Mouse (Mus musculus) lung, embryonic 15.5 days (tissue): ENCODE measurements around the gene Adcy7. TPM values are rescaled to one million over a fixed set of nuclear protein-coding genes. Genes with fewer than 3 reads are reported as not detected.

Experiments used
- ATAC-seq: fragments of 200-750 bp; cut with Nextera tagmentation; 2 replicates; pipeline ENCODE4 v1.8.0; 2017; ENCODE audit warnings: moderate number of reproducible peaks, borderline replicate concordance; ENCODE audit not compliant: low FRiP score, low TSS enrichment; ENCODE audit errors: extremely low read depth
- H3K27ac ChIP-seq: fragments of 300-500 bp; sonication (generic); 2 replicates; pipeline ENCODE4 v1.5.1; 2015; ENCODE audit warnings: moderate library complexity, mild to moderate bottlenecking, inconsistent platforms
- H3K27me3 ChIP-seq: fragments of 300-500 bp; sonication (generic); 2 replicates; pipeline ENCODE4 v1.6.1; 2015; ENCODE audit warnings: inconsistent platforms
- H3K36me3 ChIP-seq: fragments of 300-500 bp; sonication (generic); 2 replicates; pipeline ENCODE4 v1.6.1; 2015; ENCODE audit warnings: inconsistent platforms
- H3K4me1 ChIP-seq: fragments of 300-500 bp; sonication (generic); 2 replicates; pipeline ENCODE4 v1.6.1; 2015; ENCODE audit warnings: inconsistent platforms
- H3K4me2 ChIP-seq: fragments of 300-500 bp; sonication (generic); 2 replicates; pipeline ENCODE4 v1.6.1; 2015; ENCODE audit warnings: inconsistent platforms, mild to moderate bottlenecking, moderate library complexity
- H3K4me3 ChIP-seq: fragments of 300-500 bp; sonication (generic); 2 replicates; pipeline ENCODE4 v1.5.1; 2015; ENCODE audit warnings: mild to moderate bottlenecking, inconsistent platforms
- H3K9ac ChIP-seq: fragments of 300-500 bp; sonication (generic); 2 replicates; pipeline ENCODE4 v1.6.1; 2015; ENCODE audit warnings: inconsistent platforms
- H3K9me3 ChIP-seq: fragments of 300-500 bp; sonication (generic); 2 replicates; pipeline ENCODE4 v1.6.1; 2016; ENCODE audit warnings: inconsistent platforms
- WGBS: fragments of 180-500 bp; shearing (Covaris S2); methylation state at CpG from one replicate; pipeline ENCODE4 v1.1.7; 2015; 5-methylcytosine and 5-hydroxymethylcytosine counted together
- polyA plus RNA-seq: library from polyadenylated mRNA; unstranded; fragments of >200 nt; fragmentation: Nextera tagmentation; extraction: Ambion mirVana; gene quantifications from 2 replicates; pipeline ENCODE4 v1.2.1, GENCODE M21; 2015

Gene Adcy7
- polyA plus RNA-seq, 1 experiment from 2014 or later, result 13.9 TPM

DNA sequence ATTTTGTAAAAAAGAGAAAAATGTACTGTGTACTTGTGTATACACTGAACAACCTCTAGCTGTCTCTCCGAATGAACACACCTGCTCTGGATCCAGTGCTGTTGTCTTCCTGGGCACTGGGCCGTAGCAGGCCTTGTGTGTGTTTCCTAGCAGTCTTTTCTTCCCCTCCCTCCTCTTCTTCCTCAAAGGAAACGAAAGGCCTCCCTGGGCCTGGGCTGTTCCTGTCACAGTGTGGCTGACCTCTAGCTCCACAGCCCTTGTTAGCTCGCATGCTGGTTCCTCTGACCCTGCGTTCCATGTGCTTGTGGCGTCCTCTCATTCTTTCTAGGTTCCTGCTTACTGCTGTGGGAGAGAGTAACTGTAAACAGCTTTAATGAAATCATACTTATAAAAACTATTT, 14.2 kb upstream of the Adcy7 start:
- H3K27me3 ChIP-seq, result no peaks in the 10 kb centered on the region
- peaks cover 6% of the 10 kb centered on the region; the same call in 1 of the 2 replicates for H3K4me1 ChIP-seq
- H3K4me2 ChIP-seq, result no peak overlapping the region
- H3K36me3 ChIP-seq, result peaks cover 28% of the 10 kb centered on the region
- no peak for ATAC-seq
- 50% methylated on average over 6 of the region's 6 CpGs for WGBS
- H3K9me3 ChIP-seq, result no peaks in the 10 kb centered on the region
- H3K27ac ChIP-seq, result no peak overlapping the region
- no peak overlapping the region for H3K4me3 ChIP-seq
- H3K9ac ChIP-seq, result no peak overlapping the region

DNA sequence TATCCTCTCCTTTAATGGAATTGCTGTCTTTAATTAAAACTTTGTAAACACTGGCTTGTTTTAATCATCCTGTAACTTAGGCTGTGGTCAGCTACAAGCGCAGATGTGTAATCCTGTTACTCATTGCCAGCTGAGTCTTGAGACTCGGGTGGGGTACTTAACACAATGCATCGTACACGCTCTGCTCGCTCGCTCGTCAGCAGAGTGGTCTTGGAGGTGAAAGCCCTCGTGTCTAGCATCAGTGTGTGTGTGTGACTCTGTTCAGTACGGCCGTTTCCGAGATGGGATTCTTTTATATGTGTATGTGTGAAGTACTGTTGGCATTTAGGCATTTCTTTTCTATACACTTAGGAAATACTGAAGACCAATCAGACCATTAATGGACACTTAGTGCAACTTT, 13.7 kb upstream of the Adcy7 start:
- Histone ChIP-seq H3K36me3 (peaks cover 28% of the 10 kb centered on the region), H3K9ac (no peak overlapping the region), H3K27ac (no peak overlapping the region), H3K27me3 (no peaks in the 10 kb centered on the region), H3K4me3 (no peak overlapping the region), H3K4me2 (no peak overlapping the region), H3K4me1 (peaks cover 11% of the 10 kb centered on the region), H3K9me3 (no peaks in the 10 kb centered on the region)
- no peak for ATAC-seq
- 79% methylated on average over 11 of the region's 11 CpGs for WGBS

DNA sequence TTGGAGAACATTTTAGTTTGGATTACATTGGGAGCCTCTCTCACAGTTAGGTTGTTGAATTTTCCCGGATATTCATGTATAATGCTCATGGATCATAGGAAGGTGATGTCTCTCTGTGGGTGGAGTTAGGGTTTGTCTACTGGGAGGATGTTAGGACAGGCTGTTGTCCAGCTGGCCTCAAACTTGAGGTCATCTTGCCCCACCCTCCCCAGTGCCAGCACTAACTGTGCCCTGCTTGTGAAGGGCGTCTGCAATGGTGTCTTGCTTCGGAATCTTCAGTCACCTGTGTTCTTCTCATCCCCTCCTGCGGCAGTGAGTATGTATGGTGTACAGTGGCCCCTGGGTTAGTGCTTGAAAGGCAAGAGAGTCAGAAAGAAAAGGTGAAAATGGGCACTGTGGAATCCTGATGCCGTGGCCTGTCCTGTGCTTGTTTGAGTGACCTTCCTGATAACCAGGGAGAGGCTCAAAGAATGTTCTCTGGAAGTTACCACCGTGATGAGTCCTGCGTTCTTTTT, 11.7 kb upstream of the Adcy7 start:
- H3K4me1 ChIP-seq, result peaks cover 26% of the 10 kb centered on the region
- peaks cover 15% of the 10 kb centered on the region for H3K36me3 ChIP-seq
- no peak overlapping the region for H3K27ac ChIP-seq
- H3K27me3 ChIP-seq, result no peaks in the 10 kb centered on the region
- WGBS, result 78% methylated on average over 7 of the region's 7 CpGs
- H3K4me3 ChIP-seq, result no peak overlapping the region
- H3K4me2 ChIP-seq, result no peak overlapping the region
- ATAC-seq, result no peak
- H3K9me3 ChIP-seq, result no peaks in the 10 kb centered on the region
- no peak overlapping the region for H3K9ac ChIP-seq

DNA sequence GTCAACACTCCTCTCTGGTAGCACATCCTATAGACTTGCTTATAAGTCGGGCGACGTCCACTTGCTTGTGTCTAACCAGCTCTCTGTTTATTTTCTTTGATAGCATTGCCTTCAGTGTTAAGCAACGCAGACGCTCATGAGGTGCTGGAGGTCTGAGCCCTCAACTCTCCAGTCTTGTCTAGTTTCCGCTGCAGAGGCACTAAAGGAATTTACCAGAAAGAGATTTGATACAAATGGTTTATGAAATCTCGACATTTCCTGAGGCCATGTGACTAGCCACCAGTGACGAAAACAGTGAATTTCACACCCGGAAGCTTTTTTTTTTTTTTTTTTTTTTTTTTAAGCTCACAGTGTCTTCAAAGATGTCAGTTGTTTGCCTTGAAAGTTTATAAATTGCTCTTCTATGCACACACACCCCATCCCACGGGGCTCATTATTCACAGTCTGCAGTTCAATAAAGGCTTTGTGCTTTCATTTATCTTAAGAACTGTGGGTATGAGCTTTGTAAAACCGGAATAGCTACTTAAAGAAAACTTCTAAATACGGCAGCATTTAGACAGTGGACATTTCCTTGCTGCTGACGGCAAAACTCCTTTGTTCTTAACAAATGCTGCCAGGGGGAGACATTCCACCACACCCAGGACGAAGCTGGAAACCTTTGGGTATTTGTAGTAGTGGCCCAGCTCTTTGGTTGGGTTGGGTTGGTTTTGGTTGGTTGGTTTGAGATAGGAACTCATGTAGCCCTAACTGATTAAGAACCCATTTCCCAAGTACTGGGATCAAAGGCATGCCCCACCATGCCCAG, 9.2 kb upstream of the Adcy7 start:
- H3K36me3 ChIP-seq, result peaks cover 5% of the 10 kb centered on the region; the same call in 1 of the 2 replicates
- H3K4me2 ChIP-seq, result peak overlapping the region; percentile 3; the same call in 1 of the 2 replicates
- peak overlapping the region; percentile 61 for H3K27ac ChIP-seq
- no peak for ATAC-seq
- H3K9ac ChIP-seq, result no peak overlapping the region
- H3K27me3 ChIP-seq, result no peaks in the 10 kb centered on the region
- no peak overlapping the region for H3K4me3 ChIP-seq
- peaks cover 35% of the 10 kb centered on the region for H3K4me1 ChIP-seq
- 11% methylated on average over 14 of the region's 14 CpGs for WGBS
- no peaks in the 10 kb centered on the region for H3K9me3 ChIP-seq

DNA sequence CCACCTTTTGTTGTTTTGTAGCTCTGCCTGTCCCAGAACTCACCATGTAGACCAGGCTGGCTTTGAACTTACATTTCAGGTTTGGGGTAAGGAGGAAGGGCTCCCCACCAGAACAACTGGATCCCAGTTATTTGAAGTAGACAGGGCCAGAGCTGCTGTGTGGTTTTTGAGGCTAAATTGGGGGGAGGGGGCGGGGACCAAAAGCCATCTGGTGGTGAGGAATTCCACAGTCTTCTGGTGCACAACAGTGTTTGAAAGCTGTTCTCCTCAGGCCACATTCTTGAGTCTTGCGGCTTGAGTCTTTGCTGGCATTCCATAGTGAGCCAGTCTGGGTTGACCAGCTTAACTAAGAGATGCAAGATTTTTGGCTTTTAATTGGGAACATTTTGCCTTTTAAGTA, 6.7 kb upstream of the Adcy7 start:
- Histone ChIP-seq H3K4me2 (no peak overlapping the region), H3K4me1 (peaks cover 37% of the 10 kb centered on the region), H3K9me3 (no peaks in the 10 kb centered on the region), H3K4me3 (no peak overlapping the region), H3K27ac (peak overlapping the region; percentile 69), H3K27me3 (no peaks in the 10 kb centered on the region), H3K36me3 (no peaks in the 10 kb centered on the region), H3K9ac (no peak overlapping the region)
- 12% methylated on average over 2 of the region's 2 CpGs for WGBS
- ATAC-seq, result no peak

DNA sequence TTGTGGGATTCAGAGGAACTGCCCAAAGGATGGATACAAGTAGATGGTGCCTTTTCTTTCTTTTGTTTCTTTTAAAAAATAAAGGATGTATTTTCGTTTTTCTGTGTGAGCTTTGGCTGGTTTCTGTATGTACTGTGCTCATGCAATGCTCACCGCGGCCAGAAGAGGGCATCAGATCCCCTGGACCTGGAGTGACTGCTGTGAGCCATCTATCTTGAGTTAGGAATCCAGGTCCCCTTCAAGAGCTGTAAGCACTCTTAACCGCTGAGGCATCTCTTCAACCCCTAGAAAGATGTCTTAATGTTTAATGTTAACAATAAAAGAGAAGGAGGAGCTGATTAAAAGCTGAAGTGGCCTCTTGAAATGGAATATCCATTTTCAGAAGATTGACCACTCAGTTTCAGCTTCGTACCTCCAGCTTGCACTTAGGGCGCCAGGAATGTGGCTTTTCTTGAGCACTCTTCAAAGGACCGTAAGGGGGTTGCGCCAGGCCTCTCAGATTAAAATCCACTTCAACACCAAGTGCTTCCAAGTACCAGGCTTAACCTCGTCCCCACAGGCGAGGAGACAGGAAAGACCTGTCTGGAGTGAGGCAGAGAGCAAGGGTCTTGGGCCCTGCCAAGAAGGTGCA, 5.9 kb upstream of the Adcy7 start:
- Histone ChIP-seq H3K4me2 (no peak overlapping the region; the same call in 1 of the 2 replicates), H3K9ac (no peak overlapping the region), H3K27me3 (0 out of 2 replicates have a peak, but pooled peaks cover 2% of the 10 kb centered on the region), H3K27ac (peak overlapping the region; percentile 83), H3K36me3 (no peaks in the 10 kb centered on the region), H3K4me1 (peaks cover 37% of the 10 kb centered on the region), H3K9me3 (no peaks in the 10 kb centered on the region), H3K4me3 (no peak overlapping the region)
- ATAC-seq, result peak; percentile 83
- 28% methylated on average over 10 of the region's 10 CpGs for WGBS

DNA sequence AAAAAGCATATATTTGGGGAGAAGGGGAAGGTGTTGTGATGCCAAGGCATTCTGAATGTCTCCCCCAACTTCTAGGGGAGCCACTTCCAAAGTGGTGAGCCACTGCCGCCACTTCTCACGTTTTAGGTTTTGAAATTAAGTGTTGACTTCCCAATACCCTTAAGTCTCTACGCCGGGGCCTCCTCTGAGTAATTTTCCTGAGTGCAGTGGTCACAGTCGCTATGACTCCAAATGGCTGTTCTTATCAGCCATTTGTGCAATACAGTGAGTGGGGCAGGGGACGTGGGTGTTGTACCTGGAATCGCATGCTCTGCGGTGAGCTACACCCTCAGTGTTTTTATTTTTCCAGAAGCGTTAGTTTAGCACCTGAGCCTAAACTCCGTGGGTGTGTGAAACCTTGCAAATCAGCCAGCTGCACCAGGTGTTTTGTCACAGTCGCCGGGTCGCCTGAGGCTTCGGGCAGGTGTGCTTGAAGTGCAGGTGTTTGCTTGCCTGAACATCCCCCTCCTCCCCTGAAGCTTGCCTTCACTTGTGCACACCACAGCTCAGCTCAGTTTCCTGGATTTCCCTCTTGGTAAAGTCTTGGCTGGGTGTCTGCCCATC, 5.3 kb upstream of the Adcy7 start:
- Histone ChIP-seq H3K9me3 (no peaks in the 10 kb centered on the region), H3K4me3 (no peak overlapping the region), H3K4me2 (no peak overlapping the region; the same call in 1 of the 2 replicates), H3K9ac (no peak overlapping the region), H3K27ac (peak overlapping the region; percentile 83), H3K27me3 (peaks cover 5% of the 10 kb centered on the region; the same call in 1 of the 2 replicates), H3K36me3 (no peaks in the 10 kb centered on the region), H3K4me1 (peaks cover 38% of the 10 kb centered on the region)
- peak; percentile 36; the same call in 1 of the 2 replicates for ATAC-seq
- 51% methylated on average over 14 of the region's 14 CpGs for whole genome bisulfite sequencing

DNA sequence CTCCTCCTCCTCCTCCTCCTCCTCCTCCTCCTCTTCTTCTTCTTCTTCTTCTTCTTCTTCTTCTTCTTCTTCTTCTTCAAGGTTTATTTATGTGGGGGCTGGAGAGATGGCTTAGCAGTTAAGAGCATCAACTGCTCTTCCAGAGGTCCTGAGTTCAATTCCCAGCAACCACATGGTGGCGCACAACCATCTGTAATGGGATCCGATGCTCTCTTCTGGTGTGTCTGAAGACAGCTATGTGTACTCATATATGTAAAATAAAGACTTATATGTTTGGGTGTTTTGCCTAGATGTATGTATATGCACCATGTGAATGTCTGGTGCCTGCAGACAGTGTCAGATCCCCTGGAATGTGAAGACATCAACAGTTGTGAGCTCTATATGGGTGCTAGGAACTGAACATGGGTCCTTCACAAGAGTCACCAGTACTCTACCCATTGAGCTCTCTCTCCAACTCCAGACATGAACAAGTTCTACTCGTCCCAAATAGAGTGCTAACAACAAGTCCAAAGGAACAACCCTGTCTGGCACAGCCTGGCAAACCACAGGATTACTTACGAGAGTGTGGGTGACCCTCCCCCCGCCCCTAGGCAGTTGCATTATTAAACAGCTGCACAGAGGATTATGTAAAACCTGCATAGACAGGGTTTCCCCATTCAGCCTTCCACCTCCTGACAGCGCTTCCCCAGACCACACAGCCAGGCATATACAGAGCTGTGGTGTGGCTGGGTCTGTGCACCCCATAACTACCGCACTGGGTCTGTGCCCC, 2.9 kb upstream of the Adcy7 start:
- Histone ChIP-seq H3K27ac (no peak overlapping the region), H3K27me3 (peaks cover 8% of the 10 kb centered on the region; the same call in 1 of the 2 replicates), H3K4me2 (no peak overlapping the region), H3K4me1 (peaks cover 33% of the 10 kb centered on the region), H3K36me3 (no peaks in the 10 kb centered on the region), H3K4me3 (no peak overlapping the region), H3K9me3 (no peaks in the 10 kb centered on the region), H3K9ac (no peak overlapping the region)
- no peak for ATAC-seq
- WGBS, result 63% methylated on average over 7 of the region's 7 CpGs

DNA sequence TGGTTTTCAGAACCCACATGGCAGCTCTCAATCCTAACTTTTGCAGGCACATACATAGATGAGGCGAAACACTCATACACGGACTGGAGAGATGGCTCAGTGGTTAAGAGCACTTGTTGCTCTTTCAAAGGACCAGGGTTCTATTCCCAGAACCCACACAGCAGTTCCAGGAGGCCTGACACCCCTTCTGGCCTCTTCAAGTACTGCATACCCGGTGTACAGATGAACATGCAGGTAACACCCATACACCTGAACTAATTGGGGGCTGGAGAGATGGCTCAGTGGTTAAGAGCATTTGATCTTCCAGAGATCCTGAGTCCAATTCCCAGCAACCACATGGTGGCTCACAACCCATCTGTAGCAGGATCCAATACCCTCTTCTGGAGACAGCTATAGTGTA, 2.1 kb upstream of the Adcy7 start:
- Histone ChIP-seq H3K9ac (no peak overlapping the region), H3K36me3 (no peaks in the 10 kb centered on the region), H3K4me3 (no peak overlapping the region), H3K4me2 (no peak overlapping the region), H3K9me3 (no peaks in the 10 kb centered on the region), H3K4me1 (peaks cover 29% of the 10 kb centered on the region), H3K27ac (no peak overlapping the region), H3K27me3 (peaks cover 8% of the 10 kb centered on the region; the same call in 1 of the 2 replicates)
- 64% methylated on average over 3 of the region's 3 CpGs for WGBS
- no peak for ATAC-seq

DNA sequence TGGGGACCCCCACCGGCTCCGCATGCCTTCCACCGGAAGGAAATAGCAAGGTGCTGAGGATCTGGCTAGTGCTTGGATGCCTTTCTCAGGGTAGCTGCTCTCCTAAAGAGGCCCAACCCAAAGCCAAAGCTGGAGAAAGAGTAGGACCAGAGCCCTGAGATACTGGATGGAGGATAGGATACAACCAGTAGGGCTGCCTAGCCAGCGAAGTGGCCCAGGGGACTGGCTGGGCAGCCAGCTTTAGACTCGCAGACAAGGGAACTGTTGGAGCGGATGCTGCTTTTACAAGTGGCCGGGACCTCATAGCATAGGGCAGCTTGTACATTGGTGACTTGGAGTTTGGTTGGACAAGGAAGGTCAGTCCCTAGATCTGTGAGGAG, 838 bp downstream of the Adcy7 start:
- ATAC-seq, result no peak
- Histone ChIP-seq H3K9ac (peak overlapping the region; percentile 52; the same call in 1 of the 2 replicates), H3K27me3 (peaks cover 8% of the 10 kb centered on the region; the same call in 1 of the 2 replicates), H3K27ac (no peak overlapping the region), H3K4me3 (peak overlapping the region; percentile 50), H3K9me3 (no peaks in the 10 kb centered on the region), H3K36me3 (no peaks in the 10 kb centered on the region), H3K4me1 (peaks cover 15% of the 10 kb centered on the region), H3K4me2 (peak overlapping the region; percentile 94)
- 70% methylated on average over 7 of the region's 7 CpGs for WGBS

DNA sequence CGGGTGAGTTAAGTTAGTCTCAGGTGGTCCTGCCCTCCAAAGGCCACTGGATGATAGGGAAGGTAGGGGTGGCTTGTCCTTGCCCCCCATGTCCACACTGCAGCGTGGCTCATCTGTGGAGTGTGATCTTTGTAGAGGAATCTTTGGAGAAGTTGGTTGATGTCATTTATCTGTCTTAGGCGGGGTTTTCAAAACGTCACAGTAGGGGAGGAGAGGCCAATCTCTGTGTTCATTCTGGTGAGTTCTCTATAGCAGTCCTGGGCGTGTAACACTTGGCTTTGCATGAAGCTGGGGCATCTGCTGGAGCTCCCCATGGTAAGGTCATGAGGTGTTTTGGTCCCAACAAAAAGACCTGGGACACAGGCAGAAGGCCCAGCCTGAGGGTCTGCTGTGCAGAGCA, 1.9 kb downstream of the Adcy7 start:
- no peak for ATAC-seq
- Histone ChIP-seq H3K27me3 (peaks cover 8% of the 10 kb centered on the region; the same call in 1 of the 2 replicates), H3K4me1 (peaks cover 16% of the 10 kb centered on the region), H3K4me2 (no peak overlapping the region), H3K9me3 (no peaks in the 10 kb centered on the region), H3K27ac (no peak overlapping the region), H3K36me3 (no peaks in the 10 kb centered on the region), H3K4me3 (no peak overlapping the region), H3K9ac (no peak overlapping the region)
- 88% methylated on average over 5 of the region's 5 CpGs for WGBS
